Mouse (Mus musculus) frontal cortex, adult 2 months (tissue): ENCODE measurements around the gene Wdr37. TPM values are rescaled to one million over a fixed set of nuclear protein-coding genes. Genes with fewer than 3 reads are reported as not detected.
"Not testable (repeated sequence)": the region's sequence is repeated elsewhere in the genome, so short reads cannot be mapped to it uniquely, and the experiment has no call there.

Experiments
- DNase-seq, 2 experiments: peaks; one replicate each; pipeline ENCODE4 v3.0.0; 2022; ENCODE audit warnings: low spot score in 1 of 2; ENCODE audit errors: extremely low spot score in 1 of 2
- polyA plus RNA-seq: library from polyadenylated mRNA; depleted of rRNA; stranded (reverse); fragments of >200 nt; gene quantifications from 2 replicates; pipeline ENCODE4 v1.2.3, GENCODE M21; 2012; rRNA removed

The Wdr37 gene
- 40.2 and 41.2 TPM in 2 replicates for polyA plus RNA-seq

GRCm38 (mm10) chr13:8871314-8871962, at the start of gene Wdr37:
Gene Wdr37 (minus strand): TSS chr13:8871909.
- peak; percentile 79 to 84 for DNase-seq

- not testable (repeated sequence) for DNase-seq
Observed at GRCm38 (mm10) chr13:8913890-8914289, 42.2 kb upstream of the Wdr37 start.

- not testable (repeated sequence) for DNase-seq
Observed at GRCm38 (mm10) chr13:8905986-8906385, 34.3 kb upstream of the Wdr37 start.

GRCm38 (mm10) chr13:8888603-8889002, 16.9 kb upstream of the Wdr37 start:
- DNase-seq = peak in 1 of 2 experiments; percentile 27

- no peak for DNase-seq
Observed at GRCm38 (mm10) chr13:8886185-8886560, 14.5 kb upstream of the Wdr37 start.

- peak; percentile 95 to 97 for DNase-seq
Observed at GRCm38 (mm10) chr13:8885445-8886184, 13.9 kb upstream of the Wdr37 start, which contains the start of gene Idi1. Gene Idi1 (plus strand): TSS chr13:8885501.

GRCm38 (mm10) chr13:8883870-8884269, 12.2 kb upstream of the Wdr37 start:
- DNase-seq = not testable (repeated sequence)

- DNase-seq = no peak
Observed at GRCm38 (mm10) chr13:8881611-8882010, 9.9 kb upstream of the Wdr37 start.

- DNase-seq = no peak
Observed at GRCm38 (mm10) chr13:8873776-8874175, 2.1 kb upstream of the Wdr37 start.

GRCm38 (mm10) chr13:8870510-8871313, 997 bp downstream of the Wdr37 start:
- peak; percentile 87 to 92 for DNase-seq

- no peak for DNase-seq
Observed at GRCm38 (mm10) chr13:8870160-8870509, 1.6 kb downstream of the Wdr37 start.

- DNase-seq = no peak
Observed at GRCm38 (mm10) chr13:8869578-8870157, 2.0 kb downstream of the Wdr37 start.

GRCm38 (mm10) chr13:8866612-8867011, 5.1 kb downstream of the Wdr37 start:
- no peak for DNase-seq

- DNase-seq = no peak
Observed at GRCm38 (mm10) chr13:8864990-8865389, 6.7 kb downstream of the Wdr37 start.

GRCm38 (mm10) chr13:8860861-8861260, 10.8 kb downstream of the Wdr37 start:
- DNase-seq = no peak

GRCm38 (mm10) chr13:8858453-8858852, 13.3 kb downstream of the Wdr37 start:
- no peak for DNase-seq

GRCm38 (mm10) chr13:8854769-8855168, 16.9 kb downstream of the Wdr37 start:
- no peak for DNase-seq

- DNase-seq = no peak
Observed at GRCm38 (mm10) chr13:8853424-8853823, 18.3 kb downstream of the Wdr37 start.

GRCm38 (mm10) chr13:8849311-8849710, 22.4 kb downstream of the Wdr37 start:
- DNase-seq = no peak

- no peak for DNase-seq
Observed at GRCm38 (mm10) chr13:8847702-8848101, 24.0 kb downstream of the Wdr37 start.

GRCm38 (mm10) chr13:8842273-8842672, 29.4 kb downstream of the Wdr37 start:
- DNase-seq = no peak
